Mouse (Mus musculus) fat pad, adult 2 months (tissue): ENCODE results near the gene Acyp2.

Experiments used
- DNase-seq: peaks from one replicate; pipeline ENCODE4 v3.0.0-alpha.2; 2011; ENCODE audit warnings: low read depth, low spot score; ENCODE audit errors: extremely low read depth

Acyp2 gene

GRCm38 (mm10) chr11:30597259-30597658 lies 52.1 kb downstream of the Acyp2 start:
- DNase-seq = no peak

DNA sequence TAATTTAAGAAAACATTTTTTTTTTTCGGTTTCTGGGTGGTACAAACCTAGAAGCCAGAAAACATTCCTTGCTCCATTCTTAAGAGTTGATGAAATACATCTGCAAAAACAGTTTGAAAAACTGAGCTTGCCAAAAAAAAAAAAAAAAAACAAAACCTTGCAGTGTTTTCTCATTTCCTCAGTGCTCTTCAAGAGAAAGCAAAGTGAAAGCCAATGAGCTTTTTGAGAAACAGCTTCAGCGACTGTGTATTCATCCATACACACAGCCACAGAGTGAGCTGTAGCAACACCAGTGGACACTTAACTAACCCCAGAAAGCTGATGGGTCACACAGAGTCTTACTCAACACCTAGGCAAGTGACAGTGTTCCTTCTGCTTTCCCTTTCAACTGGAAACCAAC lies 69.4 kb downstream of the Acyp2 start:
- no peak for DNase-seq

DNA sequence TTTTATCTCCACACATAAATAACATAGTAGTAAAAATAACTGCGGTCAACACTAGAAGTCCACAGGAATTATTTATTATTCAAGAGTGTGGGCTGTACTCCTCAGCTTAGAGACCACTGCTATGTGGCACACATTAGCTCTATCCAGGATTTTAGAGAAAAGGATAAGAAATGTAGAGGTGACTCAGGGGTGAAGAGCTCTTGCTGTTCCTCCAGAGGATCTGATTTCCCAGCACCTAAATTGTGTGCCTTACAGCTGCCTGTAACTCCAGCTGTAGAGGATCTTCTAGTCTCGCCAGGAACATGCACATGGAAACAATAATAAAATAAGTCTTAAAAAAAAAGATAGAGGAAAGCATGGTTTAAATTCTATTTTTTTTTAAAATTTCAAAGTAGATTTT lies 70.5 kb downstream of the Acyp2 start:
- no peak for DNase-seq

GRCm38 (mm10) chr11:30572790-30573395 lies 76.5 kb downstream of the Acyp2 start:
- no peak for DNase-seq

DNA sequence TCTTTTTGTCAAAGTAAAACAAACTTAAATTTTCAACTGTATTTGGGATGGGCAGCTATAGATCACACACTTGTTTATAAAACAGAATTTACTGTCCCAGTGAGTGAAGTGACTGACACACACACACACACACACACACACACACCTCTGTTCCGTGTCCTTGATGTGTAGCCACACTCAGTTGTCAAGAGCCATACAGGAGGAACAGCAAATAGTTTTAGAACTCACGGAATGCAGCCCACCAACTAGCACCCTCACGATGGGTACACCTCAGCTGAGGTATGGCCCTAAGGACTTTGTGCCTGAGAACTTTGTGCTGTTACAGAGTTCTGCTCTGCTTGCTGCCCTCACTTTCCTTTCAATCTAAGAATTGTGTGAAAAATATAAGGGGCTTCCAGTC lies 78.8 kb downstream of the Acyp2 start:
- DNase-seq = no peak

- no peak for DNase-seq
Measured at GRCm38 (mm10) chr11:30560215-30560614, 89.2 kb downstream of the Acyp2 start.

GRCm38 (mm10) chr11:30553408-30553807 lies 96.0 kb downstream of the Acyp2 start:
- DNase-seq = no peak

GRCm38 (mm10) chr11:30517133-30517532 lies 132.3 kb downstream of the Acyp2 start:
- no peak for DNase-seq

DNA sequence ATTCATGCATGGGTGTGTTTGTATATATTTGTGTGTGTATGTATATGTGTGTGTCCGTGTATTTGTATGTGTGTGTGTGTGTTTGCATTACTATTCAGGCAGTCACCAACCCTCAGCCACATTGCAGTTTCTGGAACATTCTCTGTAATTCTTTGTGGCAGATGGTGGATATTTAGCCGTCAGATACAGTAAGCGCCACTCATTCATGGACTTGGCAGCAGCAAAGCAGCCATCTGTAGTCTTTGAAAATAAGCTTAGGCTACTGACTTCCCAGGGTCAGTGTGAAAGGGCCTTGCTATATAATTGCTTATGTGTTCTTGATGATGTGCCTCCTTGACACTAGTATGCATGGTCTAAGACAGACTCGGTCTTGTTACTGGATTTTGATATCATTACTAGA lies 141.2 kb downstream of the Acyp2 start:
- no peak for DNase-seq

- DNase-seq = no peak
Measured at GRCm38 (mm10) chr11:30498738-30499355, 150.5 kb downstream of the Acyp2 start.

- no peak for DNase-seq
Measured at GRCm38 (mm10) chr11:30497151-30497550, 152.2 kb downstream of the Acyp2 start.

GRCm38 (mm10) chr11:30491515-30492260 lies 157.7 kb downstream of the Acyp2 start:
- DNase-seq = no peak

GRCm38 (mm10) chr11:30488183-30488582 lies 161.2 kb downstream of the Acyp2 start:
- DNase-seq = no peak

GRCm38 (mm10) chr11:30483286-30483685 lies 166.1 kb downstream of the Acyp2 start:
- no peak for DNase-seq

DNA sequence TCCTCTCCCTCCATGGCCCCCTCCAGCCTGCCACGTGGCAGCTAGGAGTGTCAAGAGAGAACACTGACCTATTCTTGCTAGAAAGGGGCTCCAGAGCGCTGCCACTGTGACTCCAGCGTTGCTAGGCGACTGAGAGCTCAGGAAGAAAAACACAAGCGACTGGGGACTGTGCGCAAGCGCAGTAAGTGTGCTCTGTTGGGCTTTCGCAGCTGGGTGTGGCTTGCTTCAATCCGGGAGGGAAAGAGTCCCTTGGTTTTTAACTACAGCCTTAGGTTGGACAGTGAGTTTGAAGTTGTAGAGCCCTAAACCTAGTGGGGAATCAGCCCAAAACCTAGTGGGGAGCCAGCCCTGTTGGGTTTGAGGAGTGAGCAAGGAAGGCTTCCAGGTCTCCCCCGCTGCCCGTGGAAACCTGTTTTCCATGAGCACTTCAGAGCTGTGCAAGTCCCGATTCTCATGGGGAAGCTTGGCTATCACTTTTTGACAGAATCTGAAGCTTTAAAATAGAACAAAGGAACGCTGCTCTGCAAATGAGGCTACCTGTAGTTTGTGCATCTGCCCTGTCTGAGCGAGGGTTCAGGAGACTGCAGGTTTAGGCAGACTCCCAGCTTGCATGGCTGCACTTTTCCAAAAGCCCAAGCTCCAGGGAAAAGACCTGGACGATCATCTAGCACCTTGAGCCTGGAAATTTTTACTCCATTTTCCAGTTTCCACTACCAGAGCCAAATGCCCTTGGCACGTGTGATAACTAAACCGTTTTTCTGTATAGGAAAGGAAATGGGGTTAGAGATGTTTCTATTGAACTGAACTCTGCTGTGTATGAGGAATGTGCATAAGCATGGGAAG lies 177.4 kb downstream of the Acyp2 start, which contains the start of gene 4930505A04Rik:
TSS of gene 4930505A04Rik (minus strand) at position 77 of the 843 bp plus-strand sequence.
- no peak for DNase-seq

DNA sequence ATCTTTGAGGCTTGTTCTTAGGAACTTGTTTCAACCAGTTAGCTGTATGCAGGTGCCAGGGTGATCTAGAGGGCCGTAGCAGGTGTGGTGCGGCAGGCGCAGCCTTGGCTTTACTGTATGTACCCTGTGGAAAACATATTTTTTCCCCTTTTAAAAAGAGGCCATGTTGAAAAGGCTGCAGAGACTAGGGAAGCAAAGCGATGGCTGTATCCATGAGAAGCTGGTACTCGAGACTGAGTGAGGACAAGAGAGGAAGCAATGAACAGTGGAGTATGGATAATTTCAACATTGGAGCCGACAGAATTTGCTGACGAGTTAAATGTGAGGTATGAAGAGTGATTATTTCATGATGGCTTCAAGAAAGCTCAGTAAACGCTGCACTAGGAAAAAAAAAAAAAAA lies 178.2 kb downstream of the Acyp2 start:
- no peak for DNase-seq
